Mouse (Mus musculus) liver, embryonic 14.5 days (tissue): ENCODE results near the gene Uhrf1bp1l. TPM values are rescaled to one million over a fixed set of nuclear protein-coding genes. Genes with fewer than 3 reads are reported as not detected.

ENCODE experiments used
- ATAC-seq: fragments of 200-750 bp; cut with Nextera tagmentation; 2 replicates; pipeline ENCODE4 v1.8.0; 2017; ENCODE audit warnings: moderate number of reproducible peaks, mild to moderate bottlenecking, moderate library complexity; ENCODE audit not compliant: insufficient read depth
- DNase-seq, 3 experiments: peaks; one replicate each; pipeline ENCODE4 v3.0.0-alpha.2; 2012 to 2013; ENCODE audit warnings: low read depth in 3 of 3, low spot score in 3 of 3
- H3K27ac ChIP-seq: fragments of 300-500 bp; sonication (generic); 2 replicates; pipeline ENCODE4 v1.5.1; 2014; ENCODE audit warnings: moderate library complexity, mild to moderate bottlenecking, control low read depth, inconsistent platforms
- H3K27me3 ChIP-seq: fragments of 300-500 bp; sonication (generic); 2 replicates; pipeline ENCODE4 v1.6.1; 2014; ENCODE audit warnings: mild to moderate bottlenecking, low read length, moderate library complexity; ENCODE audit not compliant: control insufficient read depth, insufficient read depth
- H3K36me3 ChIP-seq: fragments of 300-500 bp; sonication (generic); replicated peaks from 2 replicates; pipeline ENCODE4 v1.6.1; 2014; ENCODE audit warnings: low read depth; ENCODE audit not compliant: control insufficient read depth, insufficient read depth
- H3K4me1 ChIP-seq, 2 experiments: fragments of 200-500 bp in 1 of 2; fragments of 300-500 bp in 1 of 2; sonication (generic) in 1 of 2; replicated peaks; 2 replicates each; pipeline ENCODE4 v1.6.1; 2012 to 2014; ENCODE audit warnings: antibody characterized with exemption in 1 of 2, inconsistent platforms in 1 of 2, low read length in 1 of 2; ENCODE audit not compliant: control insufficient read depth in 2 of 2, insufficient read depth in 2 of 2
- H3K4me2 ChIP-seq: fragments of 300-500 bp; sonication (generic); 2 replicates; pipeline ENCODE4 v1.6.1; 2014; ENCODE audit warnings: low read depth, mild to moderate bottlenecking, control low read depth, moderate library complexity
- H3K4me3 ChIP-seq, 2 experiments: fragments of 200-500 bp in 1 of 2; fragments of 300-500 bp in 1 of 2; sonication (generic) in 1 of 2; 2 replicates each; pipeline ENCODE4 v1.5.1; 2012 to 2014; ENCODE audit warnings: low read depth in 2 of 2, low read length in 2 of 2, mild to moderate bottlenecking in 2 of 2, control low read depth in 1 of 2, inconsistent platforms in 1 of 2, moderate library complexity in 1 of 2; ENCODE audit not compliant: insufficient read depth in 1 of 2
- H3K9ac ChIP-seq: fragments of 300-500 bp; sonication (generic); replicated peaks from 2 replicates; pipeline ENCODE4 v1.6.1; 2014; ENCODE audit warnings: mild to moderate bottlenecking, control low read depth, moderate library complexity
- H3K9me3 ChIP-seq: fragments of 300-500 bp; sonication (generic); 2 replicates; pipeline ENCODE4 v1.6.1; 2016; ENCODE audit warnings: low read length, mixed read lengths; ENCODE audit not compliant: control insufficient read depth
- CTCF ChIP-seq: IDR thresholded peaks from 2 replicates; pipeline ENCODE4 v1.5.1; 2016; ENCODE audit warnings: antibody characterized with exemption, low read depth, control low read depth
- EP300 ChIP-seq: IDR thresholded peaks from 2 replicates; pipeline ENCODE4 v1.6.1; 2016; ENCODE audit warnings: antibody characterized with exemption, low read depth
- WGBS: fragments of 180-500 bp; shearing (Covaris S2); extraction: QIAGEN DNeasy Blood & Tissue Kit; methylation state at CpG from one replicate; pipeline ENCODE4 v1.1.7; 2014; ENCODE audit not compliant: insufficient replicate concordance; 5-methylcytosine and 5-hydroxymethylcytosine counted together
- polyA plus RNA-seq, 2 experiments: library from polyadenylated mRNA; depleted of rRNA in 1 of 2; stranded (reverse) in 1 of 2; unstranded in 1 of 2; fragments of >200 nt; fragmentation: Nextera tagmentation in 1 of 2; extraction: Ambion mirVana in 1 of 2; gene quantifications; 2 replicates each; pipeline versions ENCODE4 v1.2.1 to v1.2.3; 2012 to 2014

Uhrf1bp1l gene
- polyA plus RNA-seq, 2 experiments = 9.6 TPM

- DNase-seq (no peak), ATAC-seq (no peak)
- H3K27ac ChIP-seq = no peak overlapping the region
- H3K4me3 ChIP-seq = no peak overlapping the region
- 41% methylated on average over 2 of the region's 2 CpGs for WGBS
- H3K4me1 ChIP-seq = peaks cover 0 to 5% of the 10 kb centered on the region in 2 experiments; a peak in 1 of 4 replicates
- no peaks in the 10 kb centered on the region for H3K27me3 ChIP-seq
- H3K9ac ChIP-seq = no peak overlapping the region
- H3K9me3 ChIP-seq = no peaks in the 10 kb centered on the region
- no peak for TF ChIP-seq EP300
- no peak for TF ChIP-seq CTCF
- H3K36me3 ChIP-seq = no peaks in the 10 kb centered on the region
- no peak overlapping the region for H3K4me2 ChIP-seq
These were observed 27.1 kb downstream of the Uhrf1bp1l start for GRCm38 (mm10) chr10:89771894-89772293.

GRCm38 (mm10) chr10:89776029-89776428 is 31.2 kb downstream of the Uhrf1bp1l start:
- no peaks in the 10 kb centered on the region for H3K27me3 ChIP-seq
- no peak for TF ChIP-seq CTCF
- TF ChIP-seq EP300 = no peak
- 0 out of 4 replicates have a peak, but pooled peaks cover 0 to 2% of the 10 kb centered on the region in 2 experiments for H3K4me1 ChIP-seq
- 85% methylated on average over 6 of the region's 6 CpGs for WGBS
- no peak overlapping the region for H3K4me3 ChIP-seq
- no peak overlapping the region for H3K4me2 ChIP-seq
- H3K9me3 ChIP-seq = no peaks in the 10 kb centered on the region
- ATAC-seq (no peak), DNase-seq (no peak)
- H3K27ac ChIP-seq = no peak overlapping the region
- no peaks in the 10 kb centered on the region; the same call in 1 of the 2 replicates for H3K36me3 ChIP-seq
- no peak overlapping the region for H3K9ac ChIP-seq

- Histone ChIP-seq H3K9ac (no peak overlapping the region), H3K4me1 (0 out of 4 replicates have a peak, but pooled peaks cover 0 to 3% of the 10 kb centered on the region in 2 experiments), H3K4me2 (no peak overlapping the region), H3K9me3 (no peaks in the 10 kb centered on the region), H3K27ac (no peak overlapping the region), H3K27me3 (no peaks in the 10 kb centered on the region), H3K4me3 (no peak overlapping the region), H3K36me3 (no peaks in the 10 kb centered on the region)
- ATAC-seq (peak; percentile 87), DNase-seq (peak; percentile 14 to 24 (median 17))
- 20% methylated on average over 4 of the region's 4 CpGs for WGBS
- TF ChIP-seq CTCF (no peak), EP300 (peak; percentile 63)
These were observed 47.1 kb downstream of the Uhrf1bp1l start for GRCm38 (mm10) chr10:89791870-89792269.

GRCm38 (mm10) chr10:89794121-89794520 is 49.3 kb downstream of the Uhrf1bp1l start:
- H3K27me3 ChIP-seq = no peaks in the 10 kb centered on the region
- H3K9ac ChIP-seq = no peak overlapping the region
- WGBS = 66% methylated on average over 6 of the region's 6 CpGs
- H3K9me3 ChIP-seq = no peaks in the 10 kb centered on the region
- no peak overlapping the region for H3K27ac ChIP-seq
- TF ChIP-seq CTCF (no peak), EP300 (no peak)
- DNase-seq (no peak), ATAC-seq (no peak)
- H3K4me3 ChIP-seq = no peak overlapping the region
- 0 out of 4 replicates have a peak, but pooled peaks cover 0 to 3% of the 10 kb centered on the region in 2 experiments for H3K4me1 ChIP-seq
- no peaks in the 10 kb centered on the region for H3K36me3 ChIP-seq
- H3K4me2 ChIP-seq = no peak overlapping the region

- Histone ChIP-seq H3K4me3 (no peak overlapping the region), H3K9ac (no peak overlapping the region), H3K4me2 (no peak overlapping the region), H3K36me3 (no peaks in the 10 kb centered on the region), H3K27me3 (no peaks in the 10 kb centered on the region), H3K27ac (no peak overlapping the region), H3K9me3 (no peaks in the 10 kb centered on the region), H3K4me1 (no peaks in the 10 kb centered on the region)
- WGBS = 67% methylated on average over 4 of the region's 4 CpGs
- TF ChIP-seq EP300 = no peak
- TF ChIP-seq CTCF = no peak
- ATAC-seq (no peak), DNase-seq (no peak)
These were observed 74.4 kb downstream of the Uhrf1bp1l start for GRCm38 (mm10) chr10:89819146-89819545.
